18 mouse cellular contexts compared by ENCODE assay signal in the genomic region with DNA sequence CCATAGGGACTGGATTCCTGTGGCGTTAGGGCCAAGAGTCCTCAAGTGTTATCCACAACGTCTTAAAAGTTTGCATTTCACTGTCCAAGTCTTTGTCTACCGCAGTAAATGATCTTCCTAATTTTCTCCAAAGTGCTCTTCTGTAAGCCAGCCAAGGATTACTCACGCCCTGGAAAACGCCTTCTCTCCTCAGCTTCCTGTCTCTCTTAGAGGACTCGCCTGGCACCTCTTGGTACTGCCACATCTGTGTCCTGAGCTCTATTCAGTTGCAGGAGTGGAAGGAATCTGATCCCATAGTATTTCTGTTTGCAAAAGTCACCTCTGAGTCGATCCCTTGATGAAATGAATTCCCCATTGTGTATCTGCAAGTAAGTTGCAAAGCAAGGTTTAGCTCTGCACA.
DNase-seq lines count a peak whose midpoint lies in the region.
"Had no signal": no experiment of that assay in that cellular context is flagged by ENCODE, and none has a peak within 500 bp of the region (broad histone marks: within the 10 kb centered on the region; RNA-seq: fewer than 3 reads in every experiment).

No protein-coding gene starts in this region.

- no peaks in the 10 kb centered on the region for H3K36me3 ChIP-seq in heart, embryonic 10.5 days
- H3K36me3 ChIP-seq: heart, embryonic 13.5 days; hindbrain, embryonic 12.5 days had no signal

- no peak for DNase-seq in heart, embryonic 10.5 days (ENCODE audit: low spot score)
- no peak for DNase-seq in heart, postnatal 10 days
- DNase-seq in right cerebral cortex, adult 18-20 months = peak; percentile 14
- DNase-seq in right cerebral cortex, postnatal 4 days = no peak
- DNase-seq in brain, adult 2 months (ENCODE audit: low read depth, low spot score) = peak; percentile 29
- DNase-seq in adrenal gland, adult 8-10 months = no peak
- no peak for DNase-seq in kidney, adult 9 months
- DNase-seq: adrenal gland, postnatal 14 days; cerebellum, adult 18-20 months; cerebellum, adult 9-11 months; cerebellum, postnatal 36 days; forebrain, postnatal 0 days; gastrocnemius, postnatal 14 days; heart, adult 2 months; heart, postnatal 4 days had no signal

- H3K9me3 ChIP-seq in heart, embryonic 10.5 days = no peaks in the 10 kb centered on the region
- H3K9me3 ChIP-seq: forebrain, embryonic 13.5 days; heart, embryonic 13.5 days; hindbrain, embryonic 12.5 days had no signal

- no peaks in the 10 kb centered on the region for H3K4me1 ChIP-seq in heart, embryonic 10.5 days
- H3K4me1 ChIP-seq: forebrain, embryonic 13.5 days; heart, embryonic 13.5 days; hindbrain, embryonic 12.5 days had no signal

- 71% methylated on average over 7 of the region's 7 CpGs for WGBS in heart, embryonic 10.5 days

- H3K27me3 ChIP-seq in heart, embryonic 10.5 days (ENCODE audit: insufficient read depth, poor library complexity, severe bottlenecking) = no peaks in the 10 kb centered on the region
- H3K27me3 ChIP-seq: forebrain, embryonic 13.5 days; heart, embryonic 13.5 days; hindbrain, embryonic 12.5 days had no signal

- intact Hi-C loops in heart, postnatal 10 days (cut with DNase I) = no loop called here

- H3K4me3 ChIP-seq in heart, embryonic 10.5 days = no peak overlapping the region
- H3K4me3 ChIP-seq: forebrain, embryonic 13.5 days; heart, adult 2 months; heart, embryonic 13.5 days; hindbrain, embryonic 12.5 days had no signal

- H3K27ac ChIP-seq in heart, embryonic 10.5 days = peak overlapping the region; percentile 42; the same call in 1 of the 2 replicates
- H3K27ac ChIP-seq: forebrain, embryonic 13.5 days; heart, adult 2 months; heart, embryonic 13.5 days; hindbrain, embryonic 12.5 days had no signal

Comparison
In these comparisons a context has a peak if more than half of its experiments do, and no peak if none do; other contexts are left out.
1. DNase-seq: peak in right cerebral cortex, adult 18-20 months (single experiment) and brain, adult 2 months (single experiment); none in heart, embryonic 10.5 days (single experiment), heart, postnatal 10 days (0 of 2), right cerebral cortex, postnatal 4 days (single experiment), adrenal gland, adult 8-10 months (single experiment) and kidney, adult 9 months (single experiment).